Mouse (Mus musculus) frontal cortex, postnatal 10 days (tissue): ENCODE measurements at regions not wholly inside any gene's neighbourhood (a gene's known extent, or its start where the extent isn't known, plus 50 kb on each side); places are given as distances from the start of the nearest gene placed in this dataset.

Experiments used
- DNase-seq, 2 experiments: peaks; one replicate each; pipeline ENCODE4 v3.0.0; 2022; ENCODE audit warnings: low spot score in 2 of 2, mixed read lengths in 1 of 2

DNA sequence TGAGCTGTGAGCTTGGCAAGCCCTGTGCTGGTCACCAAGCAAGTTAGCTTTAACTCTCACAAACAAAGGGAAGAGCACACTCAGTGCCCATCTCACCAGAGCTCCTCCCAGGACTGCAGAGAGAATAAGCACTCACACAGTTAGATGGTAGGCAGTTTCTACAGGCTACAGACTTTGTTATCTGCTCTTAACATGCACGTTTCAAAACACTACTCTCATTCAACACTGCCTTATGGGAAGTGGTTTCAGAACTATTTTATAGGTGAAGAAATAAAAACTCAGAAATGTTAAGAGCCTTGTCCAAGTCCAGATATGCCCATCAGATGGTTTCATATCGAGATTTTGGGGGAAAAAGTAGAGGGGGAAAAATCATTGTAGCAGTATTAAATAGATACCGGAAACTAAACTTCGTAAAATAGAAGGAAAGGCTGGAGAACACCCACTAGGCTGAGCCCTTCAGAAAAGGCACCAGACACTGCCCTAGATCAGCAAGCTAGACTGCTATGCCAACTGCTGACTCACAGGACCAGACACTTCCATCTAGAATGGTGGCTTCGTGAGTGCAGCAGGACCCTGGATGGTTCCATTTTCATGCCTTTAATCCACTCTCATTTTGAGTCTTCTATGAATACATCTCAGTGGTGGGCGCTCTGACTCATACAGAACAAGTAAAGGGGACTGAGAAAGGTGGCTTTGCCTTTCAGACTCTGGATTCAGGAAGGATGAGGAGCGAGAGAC, 51.3 kb upstream of the Serbp1 start:
- DNase-seq: no peak

DNA sequence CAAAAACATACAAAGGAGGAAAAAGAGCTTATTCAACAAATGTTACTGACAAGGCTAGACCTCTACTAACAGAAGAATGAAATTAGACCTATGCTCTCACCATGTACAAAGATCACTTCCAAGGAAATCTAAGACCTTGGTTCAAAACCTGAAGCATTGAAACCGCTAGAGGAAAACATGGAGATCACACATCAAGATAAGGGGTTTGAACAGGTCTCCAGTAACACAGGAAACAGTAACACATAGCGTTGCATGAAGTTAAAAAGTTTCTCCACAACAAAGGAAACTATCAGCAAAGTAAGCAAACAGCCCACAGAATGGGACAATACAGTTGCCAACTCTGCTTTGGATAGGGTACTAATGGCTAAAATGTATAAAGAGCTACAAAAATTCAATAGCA, 53.3 kb upstream of the Serbp1 start:
- DNase-seq: no peak

- DNase-seq: no peak
These were observed 54.3 kb upstream of the Serbp1 start for GRCm38 (mm10) chr6:67183481-67184215.

DNA sequence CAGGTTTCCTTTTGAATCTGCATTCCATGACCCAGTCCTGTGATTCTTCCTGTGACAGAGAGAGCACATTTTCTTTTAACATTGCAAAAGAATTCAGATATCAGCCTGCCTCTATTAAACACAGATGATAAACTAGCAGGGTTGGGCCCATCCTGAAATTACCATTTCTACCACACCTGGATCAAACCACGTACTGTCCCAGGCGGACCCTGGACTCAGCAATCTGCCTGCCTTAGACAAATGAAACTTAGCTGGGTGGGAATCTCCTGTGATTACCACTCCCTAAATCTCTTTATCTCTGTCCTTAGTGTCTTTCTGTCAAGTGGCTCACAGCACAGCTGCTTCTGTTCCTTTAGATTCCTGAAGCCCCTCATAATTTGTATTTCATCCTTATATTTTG, 55.5 kb upstream of the Serbp1 start:
- DNase-seq: no peak

DNA sequence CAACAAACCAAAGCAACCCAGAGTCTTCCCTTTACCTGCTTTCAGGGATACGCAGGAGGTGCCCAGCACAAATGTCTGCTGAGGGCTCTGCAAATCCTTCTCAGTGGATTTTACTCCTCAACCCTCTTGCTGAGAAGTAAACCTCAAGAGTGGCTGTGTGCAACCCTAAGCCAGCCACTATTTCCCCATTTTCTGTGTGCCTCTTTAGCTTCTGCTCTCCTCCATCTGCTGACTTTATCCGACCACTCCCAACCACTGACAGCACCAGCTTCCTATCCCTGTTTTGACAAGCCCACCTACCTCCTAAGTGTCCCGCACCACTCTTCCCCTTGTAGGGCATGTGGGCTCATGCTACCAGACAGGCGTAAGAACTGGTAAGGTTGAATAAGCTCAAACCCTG, 56.5 kb upstream of the Serbp1 start:
- DNase-seq: no peak

DNA sequence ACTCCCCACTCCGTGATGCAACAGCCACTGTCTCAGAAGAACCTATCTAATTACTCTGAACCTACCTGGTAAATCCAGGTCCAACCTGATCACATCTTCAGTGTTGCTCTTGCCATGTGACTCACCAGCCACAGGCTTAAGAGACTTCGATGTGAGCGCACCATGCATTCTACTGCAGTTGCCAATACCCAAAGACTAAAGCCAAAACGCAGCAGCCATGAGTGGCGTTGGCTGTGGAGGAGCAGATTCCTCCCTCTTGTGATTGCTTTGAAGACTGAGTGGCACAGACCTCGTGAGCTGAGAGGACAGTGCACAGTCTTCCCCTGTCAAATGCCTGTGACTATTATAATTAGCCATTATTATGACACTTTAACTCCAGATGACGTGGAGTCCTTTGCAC, 58.6 kb upstream of the Serbp1 start:
- no peak for DNase-seq

GRCm38 (mm10) chr6:67178531-67178930, 59.4 kb upstream of the Serbp1 start:
- no peak for DNase-seq

DNA sequence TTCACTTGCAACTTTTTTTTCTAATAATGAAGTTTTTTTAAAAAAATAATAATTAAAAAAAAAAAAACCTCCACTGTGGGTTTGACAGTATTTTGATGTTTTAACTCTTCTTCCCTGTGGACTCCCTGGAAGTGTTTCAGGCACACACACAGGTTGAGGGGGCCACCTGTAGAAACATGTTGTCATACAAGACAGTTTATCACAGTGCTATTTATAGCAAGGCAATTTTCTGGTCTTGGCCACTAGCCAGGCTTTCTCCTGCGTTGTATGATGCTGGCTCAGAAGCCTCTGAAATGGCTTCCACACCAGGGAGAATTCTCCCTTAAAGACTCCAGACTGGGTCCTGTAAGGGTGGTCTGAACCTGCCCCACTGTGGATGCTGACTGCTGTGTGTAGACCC, 59.9 kb upstream of the Serbp1 start:
- DNase-seq: no peak

- no peak for DNase-seq
These were observed 67.4 kb upstream of the Serbp1 start for GRCm38 (mm10) chr6:67170674-67170946.

- peak in 1 of 2 experiments; percentile 37 for DNase-seq
These were observed 67.9 kb upstream of the Serbp1 start for GRCm38 (mm10) chr6:67169873-67170673.

DNA sequence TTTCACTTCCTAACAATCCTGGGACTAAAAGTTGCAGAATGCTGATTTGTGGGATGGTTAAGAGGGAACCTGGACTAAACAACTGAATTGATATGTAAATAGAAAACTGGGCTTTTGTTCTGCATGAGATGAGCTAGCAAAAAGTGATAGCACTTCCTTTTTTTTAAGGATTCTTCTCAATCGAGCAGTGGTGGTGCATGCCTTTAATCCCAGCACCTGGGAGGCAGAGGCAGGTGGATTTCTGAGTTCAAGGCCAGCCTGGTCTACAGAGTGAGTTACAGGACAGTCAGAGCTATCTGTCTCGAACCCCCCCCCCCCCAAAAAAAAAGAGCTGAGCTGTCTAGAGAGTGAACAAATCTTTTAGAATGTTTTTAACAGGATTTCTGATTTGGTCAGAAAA, 69.2 kb upstream of the Serbp1 start:
- DNase-seq: no peak

- peak; percentile 35 to 49 for DNase-seq
These were observed 69.8 kb upstream of the Serbp1 start for GRCm38 (mm10) chr6:67168031-67168777.

DNA sequence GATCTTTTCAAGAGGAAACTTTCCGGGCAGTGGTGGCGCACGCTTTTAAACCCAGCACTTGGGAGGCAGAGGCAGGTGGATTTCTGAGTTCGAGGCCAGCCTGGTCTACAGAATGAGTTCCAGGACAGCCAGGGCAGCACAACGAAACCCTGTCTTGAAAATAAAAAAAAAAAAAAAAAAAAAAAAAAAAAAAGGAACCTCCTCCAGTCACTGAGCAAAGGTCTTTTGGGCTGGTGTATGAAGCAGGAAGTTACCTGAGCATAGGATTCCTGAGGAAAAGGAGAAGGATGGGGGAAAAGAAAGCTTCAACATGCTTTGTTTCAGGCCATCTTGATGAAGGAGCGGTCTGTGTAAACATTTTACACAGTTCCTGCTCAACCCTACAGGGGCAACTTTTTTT, 72.9 kb upstream of the Serbp1 start:
- no peak for DNase-seq

GRCm38 (mm10) chr6:67163947-67164346, 74.0 kb upstream of the Serbp1 start:
- DNase-seq: no peak

DNA sequence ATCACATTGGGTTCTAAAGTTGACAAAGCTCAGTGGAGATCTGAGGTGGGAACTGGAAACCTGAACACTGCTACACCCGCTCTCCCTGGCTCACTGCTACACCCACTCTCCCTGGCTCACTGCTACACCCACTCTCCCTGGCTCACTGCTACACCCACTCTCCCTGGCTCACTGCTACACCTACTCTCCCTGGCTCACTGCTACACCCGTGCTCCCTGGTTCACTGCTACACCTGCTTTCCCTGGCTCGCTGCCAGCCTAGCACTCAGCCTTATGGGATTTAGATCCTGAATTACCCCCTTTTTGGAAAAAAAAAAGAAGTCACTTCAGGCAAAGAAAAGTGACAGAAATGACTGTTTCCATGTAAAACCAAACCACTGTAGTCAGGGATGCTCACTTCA, 75.2 kb upstream of the Serbp1 start:
- DNase-seq: no peak

- DNase-seq: no peak
These were observed 76.4 kb upstream of the Serbp1 start for GRCm38 (mm10) chr6:67161610-67162009.

GRCm38 (mm10) chr6:67160564-67160963, 77.4 kb upstream of the Serbp1 start:
- no peak for DNase-seq

DNA sequence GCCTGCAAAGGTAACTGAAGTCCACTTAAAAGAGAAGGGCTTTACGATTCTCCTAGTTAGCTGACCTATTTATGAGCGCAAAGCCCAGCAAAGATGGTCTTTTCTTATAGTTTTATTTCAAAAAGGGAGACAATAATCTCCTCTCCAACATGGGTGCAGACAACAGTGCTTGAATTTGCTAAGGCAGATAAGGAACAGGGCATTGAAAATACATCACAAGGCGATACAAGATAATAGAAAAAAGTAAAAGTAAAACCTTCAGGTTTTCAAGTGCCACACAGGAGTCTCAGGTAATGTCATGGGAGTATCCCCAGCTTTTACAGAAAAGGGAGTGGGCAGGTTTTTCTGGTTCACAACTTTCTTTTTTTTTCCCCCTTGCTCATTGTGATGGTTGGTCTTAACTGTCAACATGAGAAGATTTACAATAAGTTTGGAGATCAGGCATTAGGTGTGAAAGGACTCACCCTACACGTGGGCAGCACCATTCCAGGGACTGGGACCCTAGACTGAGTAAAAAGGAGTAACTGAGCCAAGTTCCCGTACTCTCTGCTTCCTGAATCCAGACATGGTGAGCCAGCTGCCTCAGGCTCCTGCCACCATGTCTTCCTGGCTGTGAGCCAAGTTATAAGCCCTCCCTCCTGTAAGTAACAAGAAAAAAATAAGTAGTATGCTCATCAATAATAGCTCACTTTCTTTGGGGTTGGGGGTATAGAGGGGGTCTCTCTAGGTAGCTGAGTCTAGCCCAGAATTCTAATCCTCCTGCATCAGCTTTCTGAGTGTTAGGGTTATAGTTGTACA, 78.1 kb upstream of the Serbp1 start:
- DNase-seq: no peak

DNA sequence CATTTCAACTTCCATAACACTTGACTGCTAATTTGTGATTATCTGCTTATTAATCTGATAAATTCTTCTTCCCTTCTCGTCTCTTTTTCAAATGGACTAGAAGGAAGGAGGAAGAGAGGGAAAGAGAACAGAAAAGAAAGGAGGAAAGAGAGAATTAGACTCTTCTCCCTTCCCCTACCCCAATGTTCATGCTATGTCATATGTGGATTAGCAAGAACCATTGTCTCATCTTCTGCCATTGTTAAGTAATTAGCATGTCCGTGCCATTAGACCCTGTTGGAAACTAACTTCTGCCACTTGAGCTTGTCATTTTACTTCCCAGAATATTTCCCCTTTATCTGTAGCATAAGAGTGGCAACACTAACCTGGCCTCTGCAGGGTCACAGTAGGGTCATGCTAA, 78.8 kb upstream of the Serbp1 start:
- DNase-seq: no peak

DNA sequence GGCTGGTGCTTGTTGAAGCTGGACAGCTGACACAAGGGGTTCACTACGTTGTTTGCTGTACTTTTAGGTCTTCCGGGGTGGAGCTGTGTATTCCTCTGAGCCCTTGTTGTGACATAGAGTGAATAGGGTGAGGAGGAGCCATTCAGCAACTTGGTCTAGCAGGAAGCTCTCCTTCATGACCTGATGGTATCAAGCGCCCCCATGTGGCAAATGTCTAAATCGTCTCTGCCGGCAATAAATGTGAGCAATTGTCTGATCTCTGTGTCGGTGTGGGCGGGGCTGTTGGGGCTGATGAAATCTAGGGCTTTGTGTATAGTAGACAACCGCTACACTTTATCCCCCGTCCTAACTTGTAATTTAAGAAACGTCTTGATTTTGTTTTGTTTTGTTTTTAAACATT, 79.2 kb upstream of the Serbp1 start:
- peak; percentile 58 to 80 for DNase-seq

DNA sequence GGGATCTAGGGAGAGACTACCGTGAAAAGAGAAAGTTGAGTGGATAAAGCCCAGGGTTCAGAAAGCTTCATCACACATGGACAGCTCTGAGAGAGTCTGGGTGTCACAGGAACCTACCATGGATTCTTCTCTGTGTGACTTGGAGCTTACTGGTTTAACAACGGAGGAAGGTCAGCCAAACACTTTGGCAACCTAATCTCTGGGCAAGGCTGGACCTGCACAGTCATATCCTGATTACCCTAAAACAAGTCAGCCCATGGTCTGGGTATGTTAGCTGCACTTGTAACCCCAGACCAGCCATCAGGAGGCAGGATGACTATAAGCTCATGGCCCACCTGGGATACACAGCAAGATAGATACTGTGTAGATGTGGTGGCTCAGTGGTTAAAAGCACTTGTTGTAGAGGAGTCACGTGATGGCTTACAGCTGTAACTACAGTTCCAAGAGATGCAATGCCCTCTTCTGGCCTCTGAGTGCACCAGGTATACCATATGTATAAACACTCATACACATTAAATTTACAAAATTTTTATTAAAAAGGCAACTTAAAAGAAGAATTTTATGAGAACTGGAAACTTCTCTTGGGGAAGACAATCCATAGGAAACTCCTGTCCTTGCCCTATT, 85.0 kb upstream of the Serbp1 start:
- no peak for DNase-seq
